Comparison of ENCODE assay signal across 11 mouse cellular contexts in the genomic region with DNA sequence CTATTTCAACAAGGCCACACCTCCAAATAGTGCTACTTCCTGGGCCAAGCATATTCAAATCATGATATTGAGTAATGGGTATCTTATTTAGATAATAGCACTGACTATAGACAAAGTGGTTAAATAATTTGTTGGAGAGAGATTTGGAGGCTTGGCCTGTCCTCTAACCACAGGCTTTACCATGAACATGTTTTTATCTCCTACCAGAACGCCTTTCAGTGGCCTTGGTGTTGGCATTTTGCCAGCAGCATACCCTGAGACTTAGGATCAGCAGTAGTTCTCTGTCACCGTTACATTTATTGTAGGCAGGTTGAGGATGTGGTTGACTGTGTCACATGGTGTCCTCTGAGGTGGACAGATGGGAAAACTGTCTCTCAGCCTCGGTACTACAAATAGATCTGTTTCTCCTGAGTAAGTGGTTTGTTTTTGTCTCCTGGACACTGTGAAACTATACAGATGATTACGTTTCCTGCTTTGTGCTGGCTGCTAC. TPM values are rescaled to one million over a fixed set of nuclear protein-coding genes. Genes with fewer than 3 reads are reported as not detected.
DNase-seq lines count a peak whose midpoint lies in the region; ATAC-seq and TF ChIP-seq lines count a peak whose summit lies in the region.
"Had no signal": no experiment of that assay in that cellular context is flagged by ENCODE, and none has a peak within 500 bp of the region (broad histone marks: within the 10 kb centered on the region; RNA-seq: fewer than 3 reads in every experiment).

No protein-coding gene starts in this region.

- 69% methylated on average over 4 of the region's 4 CpGs for WGBS in kidney, adult 2 months
- 67% methylated on average over 4 of the region's 4 CpGs for WGBS in kidney, embryonic 14.5 days

- H3K4me3 ChIP-seq in left cerebral cortex, adult 2 months, result no peak overlapping the region
- H3K4me3 ChIP-seq in kidney, adult 2 months (ENCODE audit: insufficient read depth, low read depth, low read length), result no peak overlapping the region
- no peak overlapping the region for H3K4me3 ChIP-seq in kidney, embryonic 14.5 days (ENCODE audit: low read length)
- H3K4me3 ChIP-seq: liver, embryonic 13.5 days had no signal

- no peaks in the 10 kb centered on the region for H3K27me3 ChIP-seq in kidney, adult 2 months (replicated peaks; ENCODE audit: control insufficient read depth, insufficient read depth, low read length)
- no peaks in the 10 kb centered on the region for H3K27me3 ChIP-seq in kidney, embryonic 14.5 days (ENCODE audit: control insufficient read depth, insufficient read depth, low read length)
- H3K27me3 ChIP-seq: liver, embryonic 13.5 days had no signal

- no peaks in the 10 kb centered on the region for H3K36me3 ChIP-seq in kidney, adult 2 months (ENCODE audit: control insufficient read depth, insufficient read depth, low read length)
- H3K36me3 ChIP-seq in kidney, embryonic 14.5 days (ENCODE audit: control insufficient read depth, insufficient read depth, low read length), result no peaks in the 10 kb centered on the region
- H3K36me3 ChIP-seq: liver, embryonic 13.5 days had no signal

- no peak for ATAC-seq in kidney, embryonic 14.5 days (ENCODE audit: low FRiP score, low TSS enrichment)
- ATAC-seq: hindbrain, postnatal 0 days had no signal

- no peak overlapping the region for H3K27ac ChIP-seq in left cerebral cortex, adult 2 months
- H3K27ac ChIP-seq in kidney, adult 2 months (ENCODE audit: insufficient read depth, low read depth, low read length), result no peak overlapping the region
- no peak overlapping the region for H3K27ac ChIP-seq in kidney, embryonic 14.5 days (ENCODE audit: low read depth, low read length)
- H3K27ac ChIP-seq: hindbrain, postnatal 0 days; liver, embryonic 13.5 days had no signal

- H3K4me1 ChIP-seq in kidney, adult 2 months (ENCODE audit: control insufficient read depth, insufficient read depth, low read length), result no peaks in the 10 kb centered on the region
- H3K4me1 ChIP-seq in kidney, embryonic 14.5 days (ENCODE audit: control insufficient read depth, insufficient read depth, low read length), result no peaks in the 10 kb centered on the region
- H3K4me1 ChIP-seq: liver, embryonic 13.5 days had no signal

- peak; percentile 27 to 54 for DNase-seq in left cerebral cortex, postnatal 14 days (ENCODE audit: low spot score in 2 of 2)
- DNase-seq in left cerebral cortex, adult 2 months (ENCODE audit: extremely low spot score in 1 of 2, low spot score in 2 of 2), result no peak
- peak; percentile 32 to 59 for DNase-seq in CD8-positive naive resting alpha-beta T cell, adult 2 months (ENCODE audit: low read depth in 2 of 2, low spot score in 2 of 2)
- DNase-seq in c-Kit-positive CD71-negative TER-119-negative erythroid progenitor cells, embryonic 14.5 days (ENCODE audit: low read depth), result peak; percentile 30
- peak; percentile 68 to 75 for DNase-seq in natural killer cell, adult 2 months (ENCODE audit: low spot score in 2 of 2)
- no peak for DNase-seq in kidney, adult 2 months
- DNase-seq: gastrocnemius, postnatal 36 days; liver, embryonic 13.5 days; thymus, adult 18-20 months had no signal

- no peak overlapping the region for H3K9ac ChIP-seq in kidney, embryonic 14.5 days (ENCODE audit: low read depth, low read length)
- H3K9ac ChIP-seq: liver, embryonic 13.5 days had no signal

- H3K9me3 ChIP-seq in kidney, embryonic 14.5 days (ENCODE audit: control insufficient read depth, low read length), result no peaks in the 10 kb centered on the region
- H3K9me3 ChIP-seq: liver, embryonic 13.5 days had no signal

- intact Hi-C loops in left cerebral cortex, postnatal 14 days (cut with DNase I), result no loop called here
- intact Hi-C loops in left cerebral cortex, adult 2 months (cut with DNase I), result no loop called here

- no peak for TF ChIP-seq POLR2A in kidney, adult 2 months (IDR thresholded peaks at IDR 0.05; ENCODE audit: low read depth, low read length)

- H3K4me2 ChIP-seq in kidney, embryonic 14.5 days (replicated peaks; ENCODE audit: low read depth, low read length), result no peak overlapping the region
- H3K4me2 ChIP-seq: liver, embryonic 13.5 days had no signal

- TF ChIP-seq CTCF in left cerebral cortex, adult 2 months (IDR thresholded peaks at IDR 0.05), result no peak
- TF ChIP-seq CTCF in kidney, adult 2 months (conservative IDR thresholded peaks at IDR 0.05; ENCODE audit: insufficient read depth, insufficient read length, low read depth, low read length), result no peak

RNA-seq across cellular contexts. Expression of a gene that starts 25.4 kb away (rescaled TPM):
- 100 to 1,000 TPM; 114 to 128 TPM for total RNA-seq in left cerebral cortex, postnatal 14 days (2021)
- total RNA-seq in left cerebral cortex, adult 2 months (2021), result 100 to 1,000 TPM in 1 of 2 experiments, 10 to 100 TPM in 1; 98.8 to 103 TPM
- 88.7 and 115 TPM in 2 replicates for polyA plus RNA-seq in kidney, adult 2 months (2012; rRNA removed)
- 466 and 570 TPM in 2 replicates for polyA plus RNA-seq in kidney, embryonic 14.5 days (2014; fragmentation: Nextera tagmentation; extraction: Ambion mirVana)

RNA-seq across cellular contexts. Expression of a gene that starts 46.8 kb away (rescaled TPM):
- total RNA-seq in left cerebral cortex, postnatal 14 days (2021), result 10 to 100 TPM; 58.1 to 61.9 TPM
- 10 to 100 TPM; 52.5 to 60.5 TPM for total RNA-seq in left cerebral cortex, adult 2 months (2021)
- 37.1 and 37.4 TPM in 2 replicates for polyA plus RNA-seq in kidney, adult 2 months (2012; rRNA removed)
- polyA plus RNA-seq in kidney, embryonic 14.5 days (2014; fragmentation: Nextera tagmentation; extraction: Ambion mirVana), result 104 and 136 TPM in 2 replicates

Comparison
In these comparisons a context has a peak if more than half of its experiments do, and no peak if none do; other contexts are left out.
1. DNase-seq: peak in left cerebral cortex, postnatal 14 days (2 of 2), CD8-positive naive resting alpha-beta T cell, adult 2 months (2 of 2), c-Kit-positive CD71-negative TER-119-negative erythroid progenitor cells, embryonic 14.5 days (single experiment) and natural killer cell, adult 2 months (2 of 2); none in left cerebral cortex, adult 2 months (0 of 2) and kidney, adult 2 months (single experiment).